Mouse (Mus musculus): ENCODE data around the gene Washc3. TPM values are rescaled to one million over a fixed set of nuclear protein-coding genes. Genes with fewer than 3 reads are reported as not detected.

Gene Washc3
- total RNA-seq, 2 experiments from 2014 or later, result 33.9 to 93.3 TPM

DNA sequence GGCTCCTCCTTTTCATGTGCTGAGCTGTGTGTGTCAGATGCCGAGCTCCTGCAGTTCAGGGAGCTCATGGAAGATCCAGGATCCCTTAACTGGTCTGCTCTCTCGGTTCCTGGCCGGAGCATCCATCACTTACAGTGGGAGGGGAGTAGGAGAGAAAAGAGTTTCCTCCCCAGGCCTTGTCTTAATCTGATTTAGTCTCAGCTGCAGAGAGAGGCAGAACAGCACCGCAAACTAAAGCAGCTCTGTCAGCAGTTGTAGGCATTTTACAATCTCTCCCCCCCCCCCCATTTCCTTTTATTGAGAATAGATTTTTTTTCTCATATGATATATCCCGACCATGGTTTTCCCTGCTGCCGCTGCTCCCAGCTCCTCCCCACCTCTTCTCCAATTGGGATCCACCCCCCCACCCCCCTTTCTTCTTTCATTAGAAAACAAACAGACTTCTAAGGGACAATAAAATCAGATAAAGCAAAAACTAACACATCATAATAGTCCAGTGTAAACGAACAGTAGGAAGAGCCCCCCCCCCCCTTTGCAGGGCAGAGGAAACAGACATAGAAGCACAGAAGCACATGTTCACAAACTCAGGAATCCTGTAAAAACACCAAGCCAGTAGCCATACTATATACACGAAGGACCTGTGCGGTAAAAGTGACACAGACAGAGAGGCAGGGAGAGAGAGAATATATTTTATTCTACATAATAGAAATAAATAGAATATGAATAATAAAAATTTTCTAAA lies 51.4 kb downstream of the Washc3 start:
- no peak for ATAC-seq (replicated peaks; ENCODE audit: poor library complexity, severe bottlenecking)

DNA sequence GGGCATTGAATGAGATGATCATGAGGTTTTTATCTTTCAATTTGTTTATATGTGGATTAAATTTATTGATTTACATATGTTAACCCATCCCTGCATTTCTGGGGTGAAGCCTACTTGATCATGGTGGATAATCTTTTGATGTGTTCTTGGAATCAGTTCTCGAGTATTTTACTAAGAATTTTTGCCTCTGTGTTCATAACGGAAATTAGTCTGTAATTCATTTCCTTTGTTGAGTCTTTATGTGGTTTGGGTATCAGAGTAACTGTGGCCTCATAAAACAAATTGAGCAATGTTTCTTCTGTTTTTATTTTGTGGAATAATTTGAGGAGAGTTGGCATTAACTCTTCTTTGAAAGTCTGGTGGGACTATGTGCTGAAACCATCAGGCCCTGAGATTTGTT lies 54.7 kb downstream of the Washc3 start:
- no peak for ATAC-seq (replicated peaks; ENCODE audit: poor library complexity, severe bottlenecking)

DNA sequence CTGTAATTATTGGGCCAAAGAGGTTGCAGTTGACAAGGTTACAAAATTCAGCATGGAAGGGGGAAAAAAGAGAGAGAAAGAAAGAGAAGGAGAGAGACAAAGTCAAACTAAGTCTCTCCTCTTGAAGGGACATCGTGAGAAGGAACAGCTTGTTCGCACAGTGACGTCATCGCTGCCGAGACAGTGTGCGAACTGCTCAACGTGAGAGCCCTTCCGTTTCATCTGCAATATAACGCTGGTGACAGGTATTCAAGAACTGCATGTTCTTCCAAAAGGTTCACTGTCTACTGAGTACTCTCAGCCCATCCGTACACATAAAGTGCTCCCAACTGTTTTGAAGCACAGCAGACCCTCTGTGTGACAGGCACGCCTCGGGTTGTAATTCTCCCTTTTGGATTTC lies 59.4 kb downstream of the Washc3 start:
- no peak for ATAC-seq (replicated peaks; ENCODE audit: poor library complexity, severe bottlenecking)

- no peak for ATAC-seq (replicated peaks; ENCODE audit: poor library complexity, severe bottlenecking)
These were observed 60.3 kb downstream of the Washc3 start for GRCm38 (mm10) chr10:88261186-88261585.

- ATAC-seq (replicated peaks; ENCODE audit: poor library complexity, severe bottlenecking), result no peak
These were observed 62.5 kb downstream of the Washc3 start for GRCm38 (mm10) chr10:88263383-88263782.

DNA sequence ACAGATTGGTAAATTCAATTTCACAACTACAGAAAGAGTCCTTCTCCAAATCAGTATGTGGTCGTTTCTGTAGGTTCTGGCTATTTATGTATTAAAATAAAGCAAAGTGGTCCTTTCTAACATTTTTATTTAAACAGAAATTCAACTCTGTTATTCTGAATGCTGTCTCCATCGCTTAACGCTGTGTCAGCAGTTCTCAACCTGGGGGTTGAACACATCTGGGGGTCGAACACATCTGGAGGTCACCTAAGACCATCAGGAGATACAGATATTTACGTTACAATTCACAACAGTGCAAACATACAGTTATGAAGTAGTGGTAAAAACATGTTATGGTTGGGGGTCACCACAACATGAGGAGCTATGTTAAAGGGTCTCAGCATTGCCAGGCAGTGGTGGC lies 73.2 kb downstream of the Washc3 start:
- no peak for ATAC-seq (replicated peaks; ENCODE audit: poor library complexity, severe bottlenecking)

DNA sequence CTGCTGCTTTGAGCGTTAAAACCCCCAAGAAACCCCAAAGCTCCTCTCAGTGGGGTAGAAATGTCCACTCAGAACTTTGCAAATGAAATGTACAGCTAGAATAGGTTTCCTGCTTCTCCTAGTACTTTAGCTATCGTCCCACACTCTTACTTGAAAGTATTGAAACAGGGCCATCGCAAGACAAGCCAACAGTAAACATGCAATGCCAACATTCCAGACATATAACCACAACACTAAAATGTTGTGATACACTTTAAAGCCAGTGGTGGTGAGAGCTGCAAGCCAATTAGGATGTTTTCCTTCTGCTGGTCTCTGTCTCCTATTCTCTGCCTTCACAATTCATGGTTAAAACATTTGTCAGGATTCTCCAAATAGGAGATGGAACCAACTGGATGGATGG lies 80.8 kb downstream of the Washc3 start:
- ATAC-seq (replicated peaks; ENCODE audit: poor library complexity, severe bottlenecking), result no peak

- no peak for ATAC-seq (replicated peaks; ENCODE audit: poor library complexity, severe bottlenecking)
These were observed 83.6 kb downstream of the Washc3 start for GRCm38 (mm10) chr10:88284343-88284990.

DNA sequence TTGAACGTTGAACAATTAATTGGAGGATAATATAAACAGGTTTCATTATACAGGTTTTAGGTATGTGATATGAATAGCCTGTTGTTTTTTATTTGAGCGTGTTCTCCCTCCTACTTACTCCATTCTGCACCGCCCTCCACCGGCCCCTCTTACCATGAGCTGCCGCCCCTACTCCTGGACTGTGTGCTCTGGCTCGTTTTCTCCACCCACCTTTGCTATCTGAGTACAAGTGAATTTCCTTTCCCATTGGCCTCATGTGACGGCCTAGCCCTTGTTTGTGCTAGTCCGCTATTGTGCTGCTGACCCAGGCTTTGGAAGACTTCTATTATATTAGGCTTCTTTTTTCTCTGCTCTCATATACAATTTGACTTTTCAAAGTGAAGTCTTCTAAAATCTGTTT lies 86.4 kb downstream of the Washc3 start:
- no peak for ATAC-seq (replicated peaks; ENCODE audit: poor library complexity, severe bottlenecking)

DNA sequence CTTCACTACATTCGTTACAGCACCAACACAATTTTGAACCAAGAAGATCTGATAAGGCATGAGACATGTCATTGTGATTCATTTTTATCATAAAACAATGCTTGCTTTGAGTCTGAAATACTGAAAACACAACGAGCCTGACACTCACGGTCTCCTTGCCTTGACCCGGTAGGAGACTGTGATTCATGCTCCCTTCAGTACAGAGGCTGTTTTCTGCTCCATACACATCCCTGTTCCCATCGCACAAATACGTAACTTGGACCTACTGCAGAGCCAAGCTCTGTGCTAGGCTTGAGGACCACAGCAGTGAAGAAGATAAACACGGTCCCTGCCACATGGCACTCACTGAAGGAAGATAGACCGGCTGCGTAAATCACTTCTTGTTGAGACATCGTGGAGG lies 87.2 kb downstream of the Washc3 start:
- ATAC-seq (replicated peaks; ENCODE audit: poor library complexity, severe bottlenecking), result no peak

DNA sequence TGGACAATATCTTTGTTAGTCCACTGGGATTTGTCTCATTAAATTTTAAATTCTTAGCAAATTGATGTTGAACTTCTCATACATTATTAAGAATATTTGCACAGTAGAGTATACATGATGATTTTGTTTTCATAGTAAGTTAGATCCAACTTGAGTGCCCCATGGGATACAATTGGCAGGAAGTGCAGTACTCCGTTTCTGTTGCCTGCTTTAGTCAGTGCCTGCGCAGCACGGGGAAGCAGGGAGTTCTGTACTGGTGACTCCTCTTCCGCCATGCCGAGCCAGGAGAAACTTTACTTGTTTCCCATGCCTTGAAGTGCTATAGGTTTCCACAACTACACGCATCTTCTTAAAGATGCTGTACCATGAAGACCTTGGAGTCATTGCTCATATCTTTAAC lies 94.2 kb downstream of the Washc3 start:
- ATAC-seq (replicated peaks; ENCODE audit: poor library complexity, severe bottlenecking), result no peak

Other genes starting within 250 kb of the Washc3 start
- not detected in 2 replicates for gene Pmch, start 110.0 kb upstream of the Washc3 start, total RNA-seq (2014; fragmentation: Nextera tagmentation)
- not detected in 2 replicates for gene Pmch, start 110.0 kb upstream of the Washc3 start, total RNA-seq (2017)
- 9.4 and 9.5 TPM in 2 replicates for gene Parpbp, start 54.2 kb upstream of the Washc3 start, total RNA-seq (2014; fragmentation: Nextera tagmentation)
- gene Parpbp, start 54.2 kb upstream of the Washc3 start, total RNA-seq (2017), result 23.2 and 34.2 TPM in 2 replicates
- gene Nup37, start 54.1 kb upstream of the Washc3 start, total RNA-seq (2014; fragmentation: Nextera tagmentation), result 37.2 and 57.7 TPM in 2 replicates
- gene Nup37, start 54.1 kb upstream of the Washc3 start, total RNA-seq (2017), result 89.4 and 125 TPM in 2 replicates
- gene Dram1, start 178.0 kb downstream of the Washc3 start, total RNA-seq (2014; fragmentation: Nextera tagmentation), result 21.7 and 34.6 TPM in 2 replicates
- gene Dram1, start 178.0 kb downstream of the Washc3 start, total RNA-seq (2017), result 24.8 and 33.2 TPM in 2 replicates
- gene Gnptab, start 178.0 kb downstream of the Washc3 start, total RNA-seq (2014; fragmentation: Nextera tagmentation), result 80.5 and 85.2 TPM in 2 replicates
- gene Gnptab, start 178.0 kb downstream of the Washc3 start, total RNA-seq (2017), result 53.4 and 62.9 TPM in 2 replicates